Mouse (Mus musculus) midbrain, embryonic 13.5 days (tissue): ENCODE results near the gene Tapbpl. TPM values are rescaled to one million over a fixed set of nuclear protein-coding genes. Genes with fewer than 3 reads are reported as not detected.

ENCODE experiments used
- ATAC-seq: fragments of 200-750 bp; cut with Nextera tagmentation; 2 replicates; pipeline ENCODE4 v1.8.0; 2017; ENCODE audit warnings: mild to moderate bottlenecking, moderate TSS enrichment, moderate library complexity
- H3K27ac ChIP-seq: fragments of 300-500 bp; sonication (generic); 2 replicates; pipeline ENCODE4 v1.5.1; 2015; ENCODE audit warnings: inconsistent platforms, mild to moderate bottlenecking, moderate library complexity
- H3K27me3 ChIP-seq: fragments of 300-500 bp; sonication (generic); 2 replicates; pipeline ENCODE4 v1.6.1; 2015; ENCODE audit warnings: mild to moderate bottlenecking, inconsistent platforms
- H3K36me3 ChIP-seq: fragments of 300-500 bp; sonication (generic); 2 replicates; pipeline ENCODE4 v1.6.1; 2015; ENCODE audit warnings: mild to moderate bottlenecking, inconsistent platforms
- H3K4me1 ChIP-seq: fragments of 300-500 bp; sonication (generic); replicated peaks from 2 replicates; pipeline ENCODE4 v1.6.1; 2015; ENCODE audit warnings: inconsistent platforms
- H3K4me2 ChIP-seq: fragments of 300-500 bp; sonication (generic); replicated peaks from 2 replicates; pipeline ENCODE4 v1.6.1; 2015; ENCODE audit warnings: moderate library complexity, mild to moderate bottlenecking, inconsistent platforms
- H3K4me3 ChIP-seq: fragments of 300-500 bp; sonication (generic); replicated peaks from 2 replicates; pipeline ENCODE4 v1.5.1; 2015; ENCODE audit warnings: mild to moderate bottlenecking, inconsistent platforms
- H3K9ac ChIP-seq: fragments of 300-500 bp; sonication (generic); replicated peaks from 2 replicates; pipeline ENCODE4 v1.6.1; 2015; ENCODE audit warnings: mild to moderate bottlenecking, inconsistent platforms
- H3K9me3 ChIP-seq: fragments of 300-500 bp; sonication (generic); 2 replicates; pipeline ENCODE4 v1.6.1; 2016; ENCODE audit warnings: mild to moderate bottlenecking, inconsistent platforms
- WGBS: fragments of 180-500 bp; shearing (Covaris S2); methylation state at CpG from one replicate; pipeline ENCODE4 v1.1.7; 2015; 5-methylcytosine and 5-hydroxymethylcytosine counted together
- microRNA-seq: library from miRNA; unstranded; fragments of <30 nt; microRNA quantifications from one replicate; pipeline ENCODE4, GENCODE M21; 2016
- polyA plus RNA-seq: library from polyadenylated mRNA; unstranded; fragments of >200 nt; fragmentation: Nextera tagmentation; extraction: Ambion mirVana; gene quantifications from 2 replicates; pipeline ENCODE4 v1.2.1, GENCODE M21; 2015

The Tapbpl gene
- polyA plus RNA-seq, 1 experiment from 2014 or later: 3.7 TPM

- peak overlapping the region; percentile 72 for H3K4me3 ChIP-seq
- ATAC-seq: peak; percentile 96
- no peaks in the 10 kb centered on the region for H3K9me3 ChIP-seq
- H3K27me3 ChIP-seq: no peaks in the 10 kb centered on the region
- peaks cover 42% of the 10 kb centered on the region for H3K36me3 ChIP-seq
- peak overlapping the region; percentile 100 for H3K27ac ChIP-seq
- H3K4me1 ChIP-seq: peaks cover 39% of the 10 kb centered on the region
- under 1% methylated on average over 34 of the region's 34 CpGs for WGBS
- peak overlapping the region; percentile 90 for H3K4me2 ChIP-seq
- peak overlapping the region; percentile 83 for H3K9ac ChIP-seq
Measured at GRCm38 (mm10) chr6:125192016-125192714, 39.5 kb downstream of the Tapbpl start.

DNA sequence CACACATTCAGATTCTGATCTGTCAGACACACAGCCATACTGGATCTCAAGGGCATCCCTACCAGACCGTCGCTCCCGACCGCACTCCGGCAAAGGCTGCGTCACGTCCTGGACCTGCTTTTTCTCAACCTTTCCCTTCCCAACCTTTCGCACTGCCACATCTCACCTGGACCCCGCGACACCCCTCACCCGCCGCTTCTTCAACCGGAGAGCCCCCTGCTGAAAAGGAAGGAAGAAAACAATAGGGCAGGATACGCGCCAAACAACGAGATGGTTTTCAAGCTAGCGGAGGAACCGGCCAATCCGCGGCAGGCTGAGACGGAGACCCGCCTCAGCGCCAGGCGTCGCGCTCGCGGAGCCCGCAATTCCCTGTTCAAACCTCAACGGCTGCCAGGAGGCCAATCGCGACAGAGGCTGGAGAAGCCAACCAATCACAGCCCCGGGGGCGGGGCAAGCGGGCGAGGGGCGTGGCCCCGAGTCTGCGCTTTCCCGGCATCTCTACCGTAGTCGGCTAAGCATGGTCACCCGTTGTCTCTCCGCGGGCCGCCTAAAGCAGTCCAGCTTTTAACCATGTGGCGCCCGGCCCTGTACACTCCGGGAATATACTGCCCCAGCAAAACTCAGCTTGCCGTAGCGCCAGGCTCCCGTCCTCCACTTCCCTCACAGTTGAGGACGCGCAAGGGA, 40.2 kb downstream of the Tapbpl start, which contains the start of the genes Ncapd2 and Mrpl51:
Gene Ncapd2 (minus strand): TSS at position 370 of the 684 bp plus-strand sequence.
Gene Mrpl51 (plus strand): TSS at position 470 of the 684 bp plus-strand sequence.
- Histone ChIP-seq H3K9ac (peak within 1 kb of the TSS; percentile 83), H3K4me2 (peak within 1 kb of the TSS; percentile 90), H3K27ac (peak within 1 kb of the TSS; percentile 100), H3K4me3 (peak within 1 kb of the TSS; percentile 72), H3K27me3 (no peaks in the 10 kb centered on the region), H3K36me3 (peaks cover 48% of the 10 kb centered on the region), H3K9me3 (no peaks in the 10 kb centered on the region), H3K4me1 (peaks cover 39% of the 10 kb centered on the region)
- WGBS: under 1% methylated on average over 54 of the region's 54 CpGs
- ATAC-seq: peak; percentile 98

GRCm38 (mm10) chr6:125190816-125191215, 40.8 kb downstream of the Tapbpl start:
- no peak for ATAC-seq
- peak overlapping the region; percentile 75 for H3K9ac ChIP-seq
- H3K27me3 ChIP-seq: no peaks in the 10 kb centered on the region
- H3K4me3 ChIP-seq: peak overlapping the region; percentile 72
- H3K36me3 ChIP-seq: peaks cover 55% of the 10 kb centered on the region
- H3K4me2 ChIP-seq: peak overlapping the region; percentile 90
- H3K27ac ChIP-seq: peak overlapping the region; percentile 88; the same call in 1 of the 2 replicates
- H3K4me1 ChIP-seq: peaks cover 35% of the 10 kb centered on the region
- no peaks in the 10 kb centered on the region for H3K9me3 ChIP-seq

GRCm38 (mm10) chr6:125186203-125186602, 45.5 kb downstream of the Tapbpl start:
- H3K27ac ChIP-seq: no peak overlapping the region
- WGBS: 95% methylated on average over 10 of the region's 10 CpGs
- no peak overlapping the region for H3K9ac ChIP-seq
- peaks cover 83% of the 10 kb centered on the region for H3K36me3 ChIP-seq
- no peak overlapping the region for H3K4me2 ChIP-seq
- no peak for ATAC-seq
- no peaks in the 10 kb centered on the region for H3K9me3 ChIP-seq
- no peaks in the 10 kb centered on the region for H3K27me3 ChIP-seq
- peaks cover 16% of the 10 kb centered on the region for H3K4me1 ChIP-seq
- H3K4me3 ChIP-seq: no peak overlapping the region

GRCm38 (mm10) chr6:125182133-125182532, 49.5 kb downstream of the Tapbpl start:
- Histone ChIP-seq H3K4me1 (no peaks in the 10 kb centered on the region), H3K4me3 (no peak overlapping the region), H3K27me3 (no peaks in the 10 kb centered on the region), H3K27ac (no peak overlapping the region), H3K9ac (no peak overlapping the region), H3K9me3 (no peaks in the 10 kb centered on the region), H3K4me2 (no peak overlapping the region), H3K36me3 (peaks cover 98% of the 10 kb centered on the region)
- 70% methylated on average over 5 of the region's 5 CpGs for WGBS
- no peak for ATAC-seq

GRCm38 (mm10) chr6:125179601-125180000, 52.1 kb downstream of the Tapbpl start:
- Histone ChIP-seq H3K27me3 (no peaks in the 10 kb centered on the region), H3K4me2 (no peak overlapping the region), H3K27ac (no peak overlapping the region), H3K9ac (no peak overlapping the region), H3K4me3 (no peak overlapping the region), H3K36me3 (peaks cover 98% of the 10 kb centered on the region), H3K9me3 (no peaks in the 10 kb centered on the region), H3K4me1 (no peaks in the 10 kb centered on the region)
- WGBS: 93% methylated on average over 7 of the region's 7 CpGs
- no peak for ATAC-seq

DNA sequence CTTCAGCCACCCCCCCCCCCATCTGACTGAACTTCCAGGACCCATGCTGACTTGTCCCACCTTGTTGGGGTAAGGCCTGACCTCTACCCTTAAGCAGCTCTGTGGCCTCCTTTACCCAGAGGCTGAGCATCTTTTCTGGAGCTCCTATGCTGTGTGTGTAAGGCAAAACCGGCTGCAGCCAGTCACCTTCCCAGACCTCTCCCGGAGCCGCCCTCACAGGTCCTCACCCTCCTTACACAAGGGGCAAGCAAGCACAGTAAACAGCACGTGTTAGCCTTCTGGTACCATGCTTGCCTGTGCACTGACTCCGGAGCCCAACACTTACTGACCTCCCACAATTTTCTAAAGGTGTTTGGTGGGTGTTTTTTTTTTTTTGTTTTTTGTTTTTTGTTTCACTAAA, 56.2 kb downstream of the Tapbpl start:
- no peak overlapping the region for H3K9ac ChIP-seq
- WGBS: 92% methylated on average over 5 of the region's 5 CpGs
- peaks cover 100% of the 10 kb centered on the region for H3K36me3 ChIP-seq
- no peak overlapping the region for H3K27ac ChIP-seq
- H3K4me1 ChIP-seq: no peaks in the 10 kb centered on the region
- no peaks in the 10 kb centered on the region for H3K9me3 ChIP-seq
- H3K4me3 ChIP-seq: no peak overlapping the region
- no peak for ATAC-seq
- H3K27me3 ChIP-seq: no peaks in the 10 kb centered on the region
- no peak overlapping the region for H3K4me2 ChIP-seq

Small RNA genes within 50 kb of the gene (microRNA-seq; reads per million reads assigned to microRNA genes)
- 1.2 reads per million for gene Mir3098
- not detected for gene Mir8113

Other genes starting within 250 kb of the Tapbpl start
- gene Pianp, start 235.2 kb downstream of the Tapbpl start, polyA plus RNA-seq: 25.6 and 27.4 TPM in 2 replicates
- 18.8 and 23.1 TPM in 2 replicates for gene Zfp384, start 222.7 kb downstream of the Tapbpl start, polyA plus RNA-seq
- gene Ing4, start 192.1 kb downstream of the Tapbpl start, polyA plus RNA-seq: 195 and 201 TPM in 2 replicates
- 15.8 and 19.7 TPM in 2 replicates for gene Acrbp, start 182.2 kb downstream of the Tapbpl start, polyA plus RNA-seq
- 0.34 and 0.37 TPM in 2 replicates for gene Lpar5, start 163.9 kb downstream of the Tapbpl start, polyA plus RNA-seq
- gene Chd4, start 135.9 kb downstream of the Tapbpl start, polyA plus RNA-seq: 133 and 138 TPM in 2 replicates
- gene Nop2, start 100.0 kb downstream of the Tapbpl start, polyA plus RNA-seq: 43.2 and 45.9 TPM in 2 replicates
- gene Iffo1, start 86.6 kb downstream of the Tapbpl start, polyA plus RNA-seq: 14.9 and 19.3 TPM in 2 replicates
- 1,484 and 1,546 TPM in 2 replicates for gene Gapdh, start 65.4 kb downstream of the Tapbpl start, polyA plus RNA-seq
- 101 and 103 TPM in 2 replicates for gene Ncapd2, start 40.2 kb downstream of the Tapbpl start, polyA plus RNA-seq
- 163 and 165 TPM in 2 replicates for gene Mrpl51, start 40.1 kb downstream of the Tapbpl start, polyA plus RNA-seq
- 7.7 and 8.8 TPM in 2 replicates for gene Vamp1, start 16.3 kb downstream of the Tapbpl start, polyA plus RNA-seq
- 2.2 and 2.5 TPM in 2 replicates for gene Cd27, start 5.2 kb upstream of the Tapbpl start, polyA plus RNA-seq
- 0.11 TPM in 1 of 2 replicates, not detected in the other for gene Tuba3a, start 54.2 kb upstream of the Tapbpl start, polyA plus RNA-seq
- 11.3 and 13.3 TPM in 2 replicates for gene Ltbr, start 82.0 kb upstream of the Tapbpl start, polyA plus RNA-seq
- gene Scnn1a, start 88.8 kb upstream of the Tapbpl start, polyA plus RNA-seq: 0.39 and 0.46 TPM in 2 replicates
- 10.2 and 12.1 TPM in 2 replicates for gene Tnfrsf1a, start 117.5 kb upstream of the Tapbpl start, polyA plus RNA-seq
- 0.08 and 0.23 TPM in 2 replicates for gene Plekhg6, start 148.9 kb upstream of the Tapbpl start, polyA plus RNA-seq